Mouse (Mus musculus) hindbrain, postnatal 0 days (tissue): ENCODE results near the gene Tmem220. TPM values are rescaled to one million over a fixed set of nuclear protein-coding genes. Genes with fewer than 3 reads are reported as not detected.
A peak's percentile ranks its signal among the peaks of the same experiment; 100 is the strongest.

ENCODE experiments used
- ATAC-seq: fragments of 200-750 bp; cut with Nextera tagmentation; 2 replicates; pipeline ENCODE4 v1.8.0; 2017; ENCODE audit warnings: mild to moderate bottlenecking, moderate TSS enrichment, moderate library complexity
- DNase-seq: peaks from one replicate; pipeline ENCODE4 v3.0.0-alpha.2; 2015; ENCODE audit warnings: low spot score
- H3K27ac ChIP-seq: fragments of 300-500 bp; sonication (generic); 2 replicates; pipeline ENCODE4 v1.5.1; 2014; ENCODE audit warnings: mild to moderate bottlenecking
- H3K27me3 ChIP-seq: fragments of 300-500 bp; sonication (generic); 2 replicates; pipeline ENCODE4 v1.6.1; 2014; ENCODE audit warnings: low read length, mixed read lengths; ENCODE audit not compliant: insufficient read depth
- H3K36me3 ChIP-seq: fragments of 300-500 bp; sonication (generic); 2 replicates; pipeline ENCODE4 v1.6.1; 2014; ENCODE audit warnings: low read length, mixed read lengths; ENCODE audit not compliant: insufficient read depth
- H3K4me1 ChIP-seq: fragments of 300-500 bp; sonication (generic); 2 replicates; pipeline ENCODE4 v1.6.1; 2014; ENCODE audit warnings: antibody characterized with exemption, low read length, mixed read lengths; ENCODE audit not compliant: insufficient read depth
- H3K4me2 ChIP-seq: fragments of 300-500 bp; sonication (generic); 2 replicates; pipeline ENCODE4 v1.6.1; 2014; ENCODE audit warnings: low read depth, mild to moderate bottlenecking, low read length, moderate library complexity, mixed read lengths
- H3K4me3 ChIP-seq: fragments of 300-500 bp; sonication (generic); 2 replicates; pipeline ENCODE4 v1.5.1; 2014; ENCODE audit warnings: low read length
- H3K9ac ChIP-seq: fragments of 300-500 bp; sonication (generic); replicated peaks from 2 replicates; pipeline ENCODE4 v1.6.1; 2014; ENCODE audit warnings: mild to moderate bottlenecking, low read length, moderate library complexity, mixed read lengths
- H3K9me3 ChIP-seq: fragments of 300-500 bp; sonication (generic); 2 replicates; pipeline ENCODE4 v1.6.1; 2016; ENCODE audit warnings: low read length, mixed read lengths
- CTCF ChIP-seq: IDR thresholded peaks from 2 replicates; pipeline ENCODE4 v1.5.1; 2016; ENCODE audit warnings: antibody characterized with exemption, control low read depth, low read depth
- WGBS: fragments of 180-500 bp; shearing (Covaris S2); extraction: QIAGEN DNeasy Blood & Tissue Kit; methylation state at CpG from one replicate; pipeline ENCODE4 v1.1.7; 2014; 5-methylcytosine and 5-hydroxymethylcytosine counted together
- polyA plus RNA-seq: library from polyadenylated mRNA; unstranded; fragments of >200 nt; fragmentation: Nextera tagmentation; extraction: Ambion mirVana; gene quantifications from 2 replicates; pipeline ENCODE4 v1.2.1, GENCODE M21; 2015
- total RNA-seq: library from RNA; depleted of rRNA; stranded (reverse); fragments of >200 nt; gene quantifications from 2 replicates; pipeline ENCODE4 v1.2.3, GENCODE M21; 2014

The Tmem220 gene
- total and polyA plus RNA-seq, 2 experiments from 2014 or later: 0.26 to 1.1 TPM

- Histone ChIP-seq H3K4me3 (no peak overlapping the region), H3K36me3 (peaks cover 35% of the 10 kb centered on the region), H3K4me2 (no peak overlapping the region), H3K27me3 (no peaks in the 10 kb centered on the region), H3K9me3 (no peaks in the 10 kb centered on the region), H3K9ac (no peak overlapping the region), H3K4me1 (peaks cover 10% of the 10 kb centered on the region; the same call in 1 of the 2 replicates), H3K27ac (no peak overlapping the region)
- ATAC-seq (no peak), DNase-seq (no peak)
- no peak for TF ChIP-seq CTCF
- 92% methylated on average over 8 of the region's 8 CpGs for WGBS
These were observed 29.9 kb downstream of the Tmem220 start for GRCm38 (mm10) chr11:67054754-67055365.

GRCm38 (mm10) chr11:67061311-67061710 is 36.4 kb downstream of the Tmem220 start:
- Histone ChIP-seq H3K4me2 (no peak overlapping the region), H3K4me1 (no peaks in the 10 kb centered on the region), H3K9me3 (no peaks in the 10 kb centered on the region), H3K9ac (no peak overlapping the region), H3K4me3 (no peak overlapping the region), H3K27me3 (no peaks in the 10 kb centered on the region), H3K27ac (no peak overlapping the region), H3K36me3 (peaks cover 75% of the 10 kb centered on the region)
- 97% methylated on average over 2 of the region's 2 CpGs for WGBS
- DNase-seq (no peak), ATAC-seq (no peak)
- TF ChIP-seq CTCF: no peak

GRCm38 (mm10) chr11:67062726-67063125 is 37.8 kb downstream of the Tmem220 start:
- Histone ChIP-seq H3K9me3 (no peaks in the 10 kb centered on the region), H3K4me1 (no peaks in the 10 kb centered on the region), H3K4me3 (no peak overlapping the region), H3K4me2 (no peak overlapping the region), H3K9ac (no peak overlapping the region), H3K27me3 (no peaks in the 10 kb centered on the region), H3K36me3 (peaks cover 66% of the 10 kb centered on the region), H3K27ac (no peak overlapping the region)
- DNase-seq (no peak), ATAC-seq (no peak)
- TF ChIP-seq CTCF: no peak
- WGBS: 92% methylated on average over 3 of the region's 3 CpGs

GRCm38 (mm10) chr11:67067741-67068140 is 42.8 kb downstream of the Tmem220 start:
- no peaks in the 10 kb centered on the region for H3K4me1 ChIP-seq
- ATAC-seq (no peak), DNase-seq (no peak)
- H3K4me3 ChIP-seq: no peak overlapping the region
- no peak overlapping the region for H3K9ac ChIP-seq
- H3K36me3 ChIP-seq: peaks cover 31% of the 10 kb centered on the region
- 85% methylated on average over 3 of the region's 3 CpGs for WGBS
- no peak overlapping the region for H3K27ac ChIP-seq
- H3K4me2 ChIP-seq: no peak overlapping the region
- no peaks in the 10 kb centered on the region for H3K9me3 ChIP-seq
- H3K27me3 ChIP-seq: no peaks in the 10 kb centered on the region
- TF ChIP-seq CTCF: no peak

GRCm38 (mm10) chr11:67072615-67073130 is 47.7 kb downstream of the Tmem220 start:
- 47% methylated on average over 15 of the region's 15 CpGs for WGBS
- DNase-seq: peak; percentile 55
- H3K9ac ChIP-seq: no peak overlapping the region
- no peaks in the 10 kb centered on the region for H3K27me3 ChIP-seq
- H3K4me3 ChIP-seq: no peak overlapping the region
- ATAC-seq: 0 out of 2 replicates have a peak, but pooled peaks have one; percentile 27
- H3K27ac ChIP-seq: no peak overlapping the region
- H3K4me1 ChIP-seq: no peaks in the 10 kb centered on the region
- H3K9me3 ChIP-seq: no peaks in the 10 kb centered on the region
- no peak for TF ChIP-seq CTCF
- H3K36me3 ChIP-seq: no peaks in the 10 kb centered on the region
- no peak overlapping the region for H3K4me2 ChIP-seq

GRCm38 (mm10) chr11:67075036-67075435 is 50.1 kb downstream of the Tmem220 start:
- no peak overlapping the region for H3K4me3 ChIP-seq
- 35% methylated on average over 3 of the region's 3 CpGs for WGBS
- 0 out of 2 replicates have a peak, but pooled peaks cover 5% of the 10 kb centered on the region for H3K4me1 ChIP-seq
- H3K36me3 ChIP-seq: no peaks in the 10 kb centered on the region
- H3K27me3 ChIP-seq: no peaks in the 10 kb centered on the region
- no peak for ATAC-seq
- DNase-seq: peak; percentile 21
- 0 out of 2 replicates have a peak overlapping the region, but pooled peaks have one; percentile 11 for H3K27ac ChIP-seq
- no peaks in the 10 kb centered on the region for H3K9me3 ChIP-seq
- H3K9ac ChIP-seq: no peak overlapping the region
- no peak for TF ChIP-seq CTCF
- no peak overlapping the region for H3K4me2 ChIP-seq

- Histone ChIP-seq H3K27ac (no peak overlapping the region), H3K9ac (no peak overlapping the region), H3K9me3 (no peaks in the 10 kb centered on the region), H3K4me1 (0 out of 2 replicates have a peak, but pooled peaks cover 5% of the 10 kb centered on the region), H3K36me3 (no peaks in the 10 kb centered on the region), H3K4me3 (no peak overlapping the region), H3K4me2 (no peak overlapping the region), H3K27me3 (no peaks in the 10 kb centered on the region)
- ATAC-seq: no peak
- TF ChIP-seq CTCF: no peak
- no peak for DNase-seq
- 85% methylated on average over 5 of the region's 5 CpGs for WGBS
These were observed 51.8 kb downstream of the Tmem220 start for GRCm38 (mm10) chr11:67076781-67077180.
